Mouse (Mus musculus) bone marrow, adult 2 months (tissue): ENCODE results near the gene Rab8a.

Source experiments
- CTCF ChIP-seq: fragments of 200-500 bp; IDR thresholded peaks from 2 replicates; pipeline ENCODE4 v1.5.1; 2011; ENCODE audit warnings: low read length, control low read depth; ENCODE audit not compliant: control insufficient read depth, insufficient read depth
- POLR2A ChIP-seq: fragments of 200-500 bp; IDR thresholded peaks from 2 replicates; pipeline ENCODE4 v1.6.1; 2011; ENCODE audit warnings: low read depth, mild to moderate bottlenecking, control low read depth, low read length, borderline replicate concordance; ENCODE audit not compliant: control insufficient read depth

- TF ChIP-seq POLR2A = no peak
- no peak for TF ChIP-seq CTCF
These were observed 33.2 kb upstream of the Rab8a start for GRCm38 (mm10) chr8:72127834-72128233.
